Mouse (Mus musculus): ENCODE data around the gene Slc41a1.
"Not testable (repeated sequence)": the region's sequence is repeated elsewhere in the genome, so short reads cannot be mapped to it uniquely, and the experiment has no call there.

The Slc41a1 gene

GRCm38 (mm10) chr1:131827207-131827786 is at the start of gene Slc41a1:
Slc41a1 (plus strand) TSS chr1:131827493.
- no peak for DNase-seq (ENCODE audit: low read depth, low spot score)

DNA sequence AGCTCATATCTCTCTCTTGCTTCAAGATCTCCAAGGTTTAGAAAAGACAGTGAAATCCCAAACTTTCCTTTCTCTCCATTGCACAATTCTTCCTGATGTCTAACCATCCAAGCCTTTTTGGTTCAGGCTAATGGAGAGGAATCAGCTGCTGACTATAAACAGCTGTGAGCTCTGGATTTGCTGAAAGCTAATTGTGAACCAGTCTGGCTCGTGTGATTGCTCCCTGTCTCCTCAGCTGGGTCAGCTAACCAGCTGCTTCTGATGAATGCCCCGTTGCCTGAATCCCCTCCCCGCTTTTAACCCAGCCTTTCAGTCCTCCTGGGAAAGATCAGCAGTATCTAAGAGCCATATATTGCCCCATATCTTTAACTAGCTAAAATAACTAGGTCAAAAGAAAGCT is 32.7 kb upstream of the Slc41a1 start:
- DNase-seq (ENCODE audit: low read depth, low spot score), result no peak

DNA sequence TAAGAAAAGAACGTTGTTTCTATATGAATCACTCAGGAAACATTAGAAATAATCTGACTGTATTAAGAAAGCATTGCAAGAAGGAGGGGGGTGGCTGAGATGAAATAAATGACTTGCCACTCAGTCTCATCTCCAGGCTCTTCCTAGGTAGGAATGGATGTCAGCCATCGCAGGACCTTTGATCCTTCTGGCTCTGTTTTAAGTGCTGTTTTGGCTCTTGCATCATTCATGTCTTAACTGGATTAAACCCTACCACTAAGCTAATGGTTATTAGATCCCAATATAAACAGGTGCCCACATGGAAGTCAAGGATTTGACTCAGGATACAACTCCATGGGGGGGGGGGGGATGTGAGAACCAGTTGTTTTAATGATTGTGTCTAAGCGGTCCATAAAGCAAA is 32.1 kb upstream of the Slc41a1 start:
- DNase-seq (ENCODE audit: low read depth, low spot score), result no peak

DNA sequence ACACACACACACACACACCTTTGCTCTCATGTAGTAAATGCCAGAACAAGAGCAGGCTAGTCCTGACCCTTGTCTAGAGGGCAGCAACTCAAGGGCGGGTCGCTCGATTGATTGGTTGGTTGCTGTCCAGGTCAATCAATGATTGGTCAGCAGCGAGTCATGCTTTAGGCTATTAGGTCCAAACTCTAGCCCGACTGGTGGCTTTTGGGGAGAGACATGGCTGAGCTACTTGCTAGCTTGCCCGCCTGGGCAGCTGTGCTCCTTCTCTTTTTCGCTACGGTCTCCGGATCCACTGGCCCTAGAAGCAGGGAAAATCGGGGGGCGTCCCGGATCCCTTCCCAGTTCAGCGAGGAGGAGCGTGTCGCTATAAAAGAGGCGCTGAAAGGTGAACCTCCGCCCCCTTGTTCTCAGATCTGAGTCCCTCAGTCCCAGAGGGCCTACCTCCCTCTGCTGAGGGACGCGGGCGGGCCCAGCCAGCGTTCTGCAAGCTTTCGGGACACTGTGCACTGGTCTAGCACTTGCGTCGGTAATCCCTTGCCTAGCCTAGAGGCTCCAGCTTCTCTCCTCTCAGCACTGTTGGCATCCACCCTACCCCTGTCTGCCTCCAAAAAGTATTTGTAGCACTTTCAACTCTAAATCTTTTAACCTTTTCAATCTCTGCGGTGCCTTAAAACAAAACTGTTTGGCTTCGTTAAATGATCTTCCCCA is 29.9 kb upstream of the Slc41a1 start, which contains the start of gene Pm20d1:
Gene Pm20d1, plus strand, starts transcription at position 180 of the 708 bp plus-strand sequence.
- peak; percentile 30 for DNase-seq (ENCODE audit: low read depth, low spot score)

- DNase-seq (ENCODE audit: low read depth, low spot score), result no peak
Observed at GRCm38 (mm10) chr1:131800001-131800400, 27.3 kb upstream of the Slc41a1 start.

GRCm38 (mm10) chr1:131801071-131801470 is 26.2 kb upstream of the Slc41a1 start:
- no peak for DNase-seq (ENCODE audit: low read depth, low spot score)

DNA sequence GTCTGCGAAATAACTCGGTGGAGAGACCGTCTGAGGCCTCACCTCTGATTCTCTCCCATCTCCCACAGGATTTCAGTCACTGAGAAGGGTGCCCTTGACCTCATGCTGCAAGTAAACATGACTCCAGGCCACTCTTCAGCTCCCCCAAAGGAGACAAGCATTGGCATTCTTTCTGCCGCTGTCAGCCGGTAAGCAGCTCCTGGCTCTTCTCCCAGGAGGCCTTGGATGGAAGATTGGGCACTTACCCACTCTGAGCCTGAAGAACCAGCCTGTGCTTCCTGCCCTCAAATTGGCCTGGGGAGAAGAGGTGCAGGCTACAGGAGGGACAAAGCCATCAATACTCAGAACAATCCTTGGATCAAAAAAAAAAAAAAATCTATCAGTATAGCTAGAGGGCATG is 24.6 kb upstream of the Slc41a1 start:
- no peak for DNase-seq (ENCODE audit: low read depth, low spot score)

- no peak for DNase-seq (ENCODE audit: low read depth, low spot score)
Observed at GRCm38 (mm10) chr1:131804166-131804565, 23.1 kb upstream of the Slc41a1 start.

DNA sequence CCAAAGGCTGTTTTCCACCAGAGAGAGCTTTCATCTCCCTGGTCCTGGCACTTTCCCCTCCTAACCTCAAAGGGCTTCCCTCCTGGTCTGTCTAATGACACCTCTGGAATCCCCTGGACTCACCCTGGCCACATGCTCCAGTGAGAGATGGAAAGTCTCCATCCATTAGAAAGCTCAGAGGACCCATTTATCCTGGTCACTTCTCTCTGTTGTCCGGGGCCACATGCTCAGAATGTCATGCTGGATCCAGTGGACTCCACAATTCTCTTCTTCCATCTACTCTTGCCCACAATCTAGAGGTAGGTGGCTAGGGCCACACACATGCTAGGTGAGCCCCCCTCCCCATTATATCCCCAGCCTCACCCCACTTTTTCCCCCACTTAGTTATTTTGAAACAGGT is 18.3 kb upstream of the Slc41a1 start:
- no peak for DNase-seq (ENCODE audit: low read depth, low spot score)

DNA sequence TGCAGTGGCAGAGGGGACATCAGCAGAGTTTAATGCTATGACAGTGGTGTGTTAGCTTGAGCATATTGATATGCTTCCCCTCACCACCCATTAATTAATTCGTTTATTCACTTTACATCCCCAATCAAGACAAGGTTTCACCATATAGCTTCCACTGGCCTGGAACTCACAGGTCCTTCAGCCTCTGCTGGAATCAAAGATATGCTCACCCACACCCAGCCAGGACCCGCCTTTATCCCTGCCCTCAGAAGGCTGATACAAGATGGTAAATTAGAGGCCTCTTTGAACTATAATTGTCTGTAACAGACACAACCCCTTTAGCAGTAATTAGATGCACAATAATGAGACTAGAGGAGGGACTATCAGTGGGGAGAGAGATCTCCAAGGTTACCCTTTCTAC is 17.6 kb upstream of the Slc41a1 start:
- DNase-seq (ENCODE audit: low read depth, low spot score), result no peak

DNA sequence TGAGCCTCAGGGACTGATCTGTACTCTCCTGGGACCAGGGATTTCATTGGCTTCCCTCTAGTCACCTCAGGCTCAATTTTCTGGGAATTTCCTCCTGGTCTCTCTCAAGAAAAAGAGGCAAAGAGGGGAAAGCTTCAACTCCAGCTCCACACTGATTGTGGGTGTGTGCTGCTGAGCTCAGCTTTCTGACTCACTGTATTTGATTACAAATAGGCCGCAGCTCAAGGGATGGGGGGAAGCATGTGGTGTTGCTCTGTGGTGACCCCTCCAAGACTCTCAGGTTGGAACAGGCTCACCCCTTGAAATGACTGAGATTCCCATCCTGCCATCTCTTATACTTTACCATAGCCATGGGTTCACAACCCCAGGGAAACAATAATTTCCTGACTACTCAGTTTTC is 15.9 kb upstream of the Slc41a1 start:
- DNase-seq (ENCODE audit: low read depth, low spot score), result no peak

DNA sequence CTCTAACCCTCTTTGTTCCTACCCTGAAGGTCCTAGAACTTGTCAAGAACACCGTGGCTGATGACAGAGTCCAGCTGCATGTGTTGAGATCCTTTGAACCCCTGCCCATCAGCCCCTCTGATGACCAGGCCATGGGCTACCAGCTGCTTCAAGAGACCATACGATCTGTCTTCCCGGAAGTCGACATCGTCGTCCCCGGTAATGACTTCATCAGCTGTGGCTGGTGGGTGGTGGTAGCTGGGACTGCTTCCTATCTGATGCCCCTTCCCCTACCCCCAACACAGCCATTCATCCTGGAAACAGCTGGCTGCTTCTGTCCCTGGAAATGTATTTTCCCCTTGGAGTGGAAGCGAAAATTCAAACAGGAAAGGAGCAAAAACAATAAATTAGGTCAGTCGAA is 15.3 kb upstream of the Slc41a1 start:
- DNase-seq (ENCODE audit: low read depth, low spot score), result no peak

DNA sequence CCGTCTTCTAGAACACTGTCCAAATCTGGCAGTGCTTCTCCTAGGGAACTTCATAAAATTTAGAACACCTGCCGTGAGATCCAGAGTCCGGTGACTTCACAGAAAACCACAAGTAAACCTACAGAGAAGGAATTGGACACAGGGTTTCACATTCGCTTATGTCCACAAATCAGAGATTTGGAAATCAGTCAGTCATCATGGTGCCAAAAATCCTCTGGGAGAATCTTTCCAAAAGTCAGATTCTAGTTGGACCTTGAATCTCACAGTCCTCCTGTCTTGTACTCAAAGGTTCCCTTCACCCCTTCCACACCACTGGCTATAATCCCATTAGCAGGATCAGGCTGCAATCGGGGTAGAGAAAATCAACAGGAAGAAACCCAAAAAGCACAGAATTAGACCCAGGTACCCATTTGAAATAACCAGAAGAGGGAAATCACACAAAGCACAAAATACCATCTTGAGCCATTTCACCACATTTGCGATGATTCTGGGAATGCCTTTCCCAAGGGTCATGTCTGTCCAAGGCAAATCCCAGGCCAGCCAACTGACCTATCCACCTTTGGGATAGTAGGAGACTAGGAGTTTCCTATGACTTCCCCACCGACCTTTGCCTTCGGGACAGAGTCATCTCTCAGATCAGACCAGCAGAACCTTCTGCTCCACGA is 14.5 kb upstream of the Slc41a1 start:
- DNase-seq (ENCODE audit: low read depth, low spot score), result no peak

DNA sequence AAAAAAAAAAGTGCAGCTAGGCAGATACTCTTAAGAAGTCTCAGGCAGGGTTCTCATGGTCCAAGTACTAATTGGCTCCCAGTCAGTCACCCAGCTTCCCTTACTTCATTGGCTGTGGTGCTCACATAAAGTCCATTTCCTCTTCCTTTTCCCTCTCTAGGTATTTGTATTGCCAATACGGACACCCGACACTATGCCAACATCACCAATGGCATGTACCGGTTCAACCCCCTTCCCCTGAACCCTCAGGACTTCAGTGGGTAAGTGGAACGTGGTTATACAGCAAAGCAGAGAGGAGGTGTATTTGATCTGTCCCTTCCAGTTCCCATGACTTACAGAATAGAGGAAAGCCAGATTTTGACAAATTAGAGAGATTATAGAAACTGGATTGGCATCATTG is 13.6 kb upstream of the Slc41a1 start:
- DNase-seq (ENCODE audit: low read depth, low spot score), result no peak

DNA sequence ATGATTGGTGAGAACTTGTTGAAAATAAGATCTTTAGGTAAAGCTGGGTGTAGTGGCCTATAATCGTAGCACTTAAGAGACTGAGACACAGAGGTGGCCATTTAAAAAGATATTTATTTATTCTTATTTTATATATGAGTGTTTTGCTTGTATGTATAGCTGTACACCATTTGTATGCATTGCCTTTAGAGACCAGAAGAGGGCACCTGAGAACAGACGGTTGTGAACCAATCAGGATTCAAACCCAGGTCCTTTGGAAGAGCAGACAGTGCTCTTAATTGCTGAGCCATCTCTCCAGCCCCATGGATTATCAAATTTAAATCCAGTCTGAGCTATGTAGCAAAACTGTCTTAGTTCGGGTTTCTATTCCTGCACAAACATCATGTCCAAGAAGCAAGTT is 13.1 kb upstream of the Slc41a1 start:
- DNase-seq (ENCODE audit: low read depth, low spot score), result no peak

DNA sequence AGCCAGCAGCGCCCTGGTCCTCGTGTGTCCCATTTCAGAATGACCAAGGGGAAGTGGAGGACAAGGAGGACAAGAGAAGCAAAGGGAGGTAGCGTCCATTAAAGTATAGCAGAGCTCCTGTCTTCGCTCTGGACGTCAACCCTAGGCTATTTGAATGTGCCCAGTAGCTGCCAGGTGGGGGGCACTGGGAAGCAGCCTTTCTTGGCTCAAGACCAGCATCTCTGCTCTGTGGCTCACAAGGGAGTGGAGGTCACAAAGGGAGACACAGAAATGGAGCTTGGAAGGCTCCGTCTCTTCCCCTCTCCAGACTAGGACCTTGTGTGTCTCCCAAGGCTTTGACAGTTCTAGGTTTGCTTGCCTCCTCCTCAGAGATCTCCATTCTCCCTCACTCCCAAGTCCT is 10.4 kb upstream of the Slc41a1 start:
- no peak for DNase-seq (ENCODE audit: low read depth, low spot score)

GRCm38 (mm10) chr1:131820353-131820752 is 6.9 kb upstream of the Slc41a1 start:
- not testable (repeated sequence) for DNase-seq (ENCODE audit: low read depth, low spot score)

GRCm38 (mm10) chr1:131820887-131821328 is 6.4 kb upstream of the Slc41a1 start:
- DNase-seq (ENCODE audit: low read depth, low spot score), result no peak

- DNase-seq (ENCODE audit: low read depth, low spot score), result no peak
Observed at GRCm38 (mm10) chr1:131822292-131822691, 5.0 kb upstream of the Slc41a1 start.

GRCm38 (mm10) chr1:131822856-131823492 is 4.3 kb upstream of the Slc41a1 start:
- no peak for DNase-seq (ENCODE audit: low read depth, low spot score)

DNA sequence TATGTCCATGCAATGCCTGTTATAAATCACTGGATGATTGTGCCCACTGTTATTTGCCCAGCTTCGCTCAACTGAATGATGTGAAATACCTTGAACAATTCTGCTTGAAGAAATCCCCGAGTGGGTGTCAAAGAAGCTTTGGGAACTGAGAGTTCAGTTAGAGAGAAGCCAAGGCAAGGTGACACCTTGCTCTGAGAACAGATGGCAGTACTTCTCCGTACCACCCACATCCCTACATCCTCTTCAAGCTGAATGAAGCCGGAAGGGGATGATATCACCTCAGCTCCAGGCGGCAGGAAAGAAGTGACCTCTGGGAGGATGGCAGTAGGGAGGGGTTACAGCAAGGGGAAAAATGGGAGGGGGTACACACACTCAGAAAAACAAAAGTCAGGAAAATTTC is 3.7 kb upstream of the Slc41a1 start:
- DNase-seq (ENCODE audit: low read depth, low spot score), result no peak

DNA sequence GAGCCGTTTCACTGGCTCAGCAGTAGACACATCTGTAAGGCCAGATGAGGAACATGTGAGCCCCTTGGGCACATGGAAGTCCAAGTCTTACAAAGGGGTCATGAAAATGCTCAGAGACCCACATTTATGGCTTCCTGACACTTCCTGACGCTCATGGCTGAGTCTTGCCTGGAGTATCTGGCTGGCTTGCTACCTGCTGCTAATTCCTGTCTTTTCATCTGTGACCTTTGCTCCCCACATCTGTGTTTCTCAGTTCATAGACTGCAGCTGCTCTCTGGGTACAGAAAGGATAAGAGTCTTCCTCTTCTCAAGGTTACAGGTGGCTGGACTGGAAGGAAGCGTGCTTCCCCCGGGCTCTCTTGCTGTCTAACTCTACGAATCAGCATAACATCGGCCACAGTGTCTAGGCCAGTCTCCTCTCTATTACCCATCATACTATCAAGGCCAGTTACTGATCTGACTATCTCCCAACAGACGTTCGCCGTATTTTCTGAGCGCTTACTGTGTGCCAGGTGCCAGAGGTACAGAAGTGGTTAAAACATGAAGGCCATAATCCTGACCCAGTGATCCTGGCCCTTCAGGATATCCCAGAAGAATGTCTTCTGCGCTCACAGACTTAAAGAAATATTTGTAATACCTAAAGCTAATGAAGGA is 2.6 kb upstream of the Slc41a1 start:
- DNase-seq (ENCODE audit: low read depth, low spot score), result no peak
